Mouse (Mus musculus): ENCODE measurements around the gene Hapln4.

The Hapln4 gene

GRCm38 (mm10) chr8:70099276-70099675, 16.0 kb downstream of the Hapln4 start:
- DNase-seq (ENCODE audit: low spot score in 2 of 2), result peak in 1 of 2 experiments; percentile 77

- DNase-seq (ENCODE audit: low spot score in 2 of 2), result peak in 1 of 2 experiments; percentile 66
Observed at GRCm38 (mm10) chr8:70100241-70100640, 17.0 kb downstream of the Hapln4 start.

GRCm38 (mm10) chr8:70104506-70104905, 21.2 kb downstream of the Hapln4 start:
- no peak for DNase-seq (ENCODE audit: low spot score in 2 of 2)

- DNase-seq (ENCODE audit: low spot score in 2 of 2), result no peak
Observed at GRCm38 (mm10) chr8:70104922-70105321, 21.7 kb downstream of the Hapln4 start.

- no peak for DNase-seq (ENCODE audit: low spot score in 2 of 2)
Observed at GRCm38 (mm10) chr8:70110451-70110850, 27.2 kb downstream of the Hapln4 start.

GRCm38 (mm10) chr8:70111192-70111795, 28.0 kb downstream of the Hapln4 start:
- DNase-seq (ENCODE audit: low spot score in 2 of 2), result no peak

- no peak for DNase-seq (ENCODE audit: low spot score in 2 of 2)
Observed at GRCm38 (mm10) chr8:70112401-70113016, 29.3 kb downstream of the Hapln4 start.

GRCm38 (mm10) chr8:70114488-70114887, 31.2 kb downstream of the Hapln4 start:
- no peak for DNase-seq (ENCODE audit: low spot score in 2 of 2)

- no peak for DNase-seq (ENCODE audit: low spot score in 2 of 2)
Observed at GRCm38 (mm10) chr8:70114892-70115291, 31.6 kb downstream of the Hapln4 start.

GRCm38 (mm10) chr8:70117611-70118010, 34.4 kb downstream of the Hapln4 start:
- no peak for DNase-seq (ENCODE audit: low spot score in 2 of 2)

- DNase-seq (ENCODE audit: low spot score in 2 of 2), result peak; percentile 77 to 80
Observed at GRCm38 (mm10) chr8:70118726-70119700, 35.8 kb downstream of the Hapln4 start.

- peak in 1 of 2 experiments; percentile 91 for DNase-seq (ENCODE audit: low spot score in 2 of 2)
Observed at GRCm38 (mm10) chr8:70120667-70121066, 37.4 kb downstream of the Hapln4 start, which contains the start of gene Ncan. Gene Ncan (minus strand): TSS chr8:70120873.

GRCm38 (mm10) chr8:70122863-70123262, 39.6 kb downstream of the Hapln4 start:
- no peak for DNase-seq (ENCODE audit: low spot score in 2 of 2)

GRCm38 (mm10) chr8:70124992-70125391, 41.7 kb downstream of the Hapln4 start:
- no peak for DNase-seq (ENCODE audit: low spot score in 2 of 2)

GRCm38 (mm10) chr8:70128435-70128834, 45.2 kb downstream of the Hapln4 start:
- DNase-seq (ENCODE audit: low spot score in 2 of 2), result peak in 1 of 2 experiments; percentile 58

- DNase-seq (ENCODE audit: low spot score in 2 of 2), result peak; percentile 75 to 82
Observed at GRCm38 (mm10) chr8:70129309-70129952, 46.2 kb downstream of the Hapln4 start.

GRCm38 (mm10) chr8:70130066-70130465, 46.8 kb downstream of the Hapln4 start:
- DNase-seq (ENCODE audit: low spot score in 2 of 2), result no peak

- DNase-seq (ENCODE audit: low spot score in 2 of 2), result peak; percentile 39 to 77
Observed at GRCm38 (mm10) chr8:70131166-70131883, 48.1 kb downstream of the Hapln4 start, which contains the start of gene Nr2c2ap. Gene Nr2c2ap (plus strand): TSS chr8:70131333.

- no peak for DNase-seq (ENCODE audit: low spot score in 2 of 2)
Observed at GRCm38 (mm10) chr8:70134086-70134485, 50.8 kb downstream of the Hapln4 start.

- DNase-seq (ENCODE audit: low spot score in 2 of 2), result no peak
Observed at GRCm38 (mm10) chr8:70134931-70135330, 51.7 kb downstream of the Hapln4 start.

- DNase-seq (ENCODE audit: low spot score in 2 of 2), result no peak
Observed at GRCm38 (mm10) chr8:70136591-70136990, 53.3 kb downstream of the Hapln4 start.
